Mouse (Mus musculus) layer of hippocampus, adult 2 months (tissue): ENCODE data around the gene Gm10203. TPM values are rescaled to one million over a fixed set of nuclear protein-coding genes. Genes with fewer than 3 reads are reported as not detected.

Source experiments
- DNase-seq, 2 experiments: peaks; one replicate each; pipeline ENCODE4 v3.0.0; 2022; ENCODE audit warnings: low spot score in 2 of 2
- H3K27ac ChIP-seq: fragments of 200-600 bp; 2 replicates; pipeline ENCODE4 v1.8.1; 2022
- H3K4me3 ChIP-seq: fragments of 200-600 bp; 2 replicates; pipeline ENCODE4 v1.8.1; 2022; ENCODE audit warnings: mild to moderate bottlenecking
- CTCF ChIP-seq: fragments of 200-600 bp; conservative IDR thresholded peaks from 2 replicates; pipeline ENCODE4 v1.8.1; 2022; ENCODE audit warnings: antibody characterized with exemption, mild to moderate bottlenecking, moderate library complexity
- total RNA-seq, 2 experiments: library from RNA; stranded (reverse); gene quantifications; 2 replicates each; pipeline ENCODE4 v1.2.3; 2021

Gm10203 gene
- total RNA-seq, 2 experiments from 2014 or later, result not detected

DNA sequence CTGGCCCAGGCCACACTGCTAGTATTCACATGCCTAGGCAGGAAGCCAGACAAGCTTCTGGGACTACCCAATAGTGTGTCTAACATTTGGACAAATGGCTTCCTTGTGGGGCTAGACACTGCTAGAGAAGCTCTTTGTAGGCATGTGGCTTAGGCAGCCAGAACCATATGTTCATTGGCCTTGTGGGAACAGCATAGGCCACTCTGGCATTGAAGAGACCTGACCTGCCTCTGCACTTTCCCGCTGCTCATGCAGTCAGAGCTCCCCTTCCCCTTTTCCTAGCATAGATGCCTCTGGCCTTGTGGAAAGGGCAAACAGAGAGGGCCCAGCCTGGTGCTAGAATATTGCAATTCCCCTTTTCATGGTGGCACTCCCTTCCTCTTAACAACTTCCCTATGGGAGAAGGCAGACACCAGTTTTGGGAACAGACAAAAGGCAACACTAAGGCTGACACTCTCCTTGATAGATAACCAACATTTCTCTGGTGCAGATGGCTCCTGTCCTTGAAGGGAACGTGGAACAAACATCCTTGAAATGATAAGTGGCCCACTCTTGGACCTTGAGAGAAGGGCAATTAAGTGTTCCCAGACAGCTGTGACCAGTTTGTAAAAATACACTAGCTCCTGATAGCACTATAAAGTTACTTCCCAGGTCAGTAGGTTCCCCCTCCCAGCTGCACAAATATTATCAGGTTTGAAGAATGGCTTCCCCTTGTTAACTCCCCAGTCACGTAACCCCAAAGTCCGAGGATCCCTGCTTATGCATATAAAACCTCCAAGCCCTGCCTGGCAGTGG, 44.1 kb downstream of the Gm10203 start:
- TF ChIP-seq CTCF, result no peak
- no peak overlapping the region for H3K4me3 ChIP-seq
- DNase-seq, result no peak
- no peak overlapping the region for H3K27ac ChIP-seq

DNA sequence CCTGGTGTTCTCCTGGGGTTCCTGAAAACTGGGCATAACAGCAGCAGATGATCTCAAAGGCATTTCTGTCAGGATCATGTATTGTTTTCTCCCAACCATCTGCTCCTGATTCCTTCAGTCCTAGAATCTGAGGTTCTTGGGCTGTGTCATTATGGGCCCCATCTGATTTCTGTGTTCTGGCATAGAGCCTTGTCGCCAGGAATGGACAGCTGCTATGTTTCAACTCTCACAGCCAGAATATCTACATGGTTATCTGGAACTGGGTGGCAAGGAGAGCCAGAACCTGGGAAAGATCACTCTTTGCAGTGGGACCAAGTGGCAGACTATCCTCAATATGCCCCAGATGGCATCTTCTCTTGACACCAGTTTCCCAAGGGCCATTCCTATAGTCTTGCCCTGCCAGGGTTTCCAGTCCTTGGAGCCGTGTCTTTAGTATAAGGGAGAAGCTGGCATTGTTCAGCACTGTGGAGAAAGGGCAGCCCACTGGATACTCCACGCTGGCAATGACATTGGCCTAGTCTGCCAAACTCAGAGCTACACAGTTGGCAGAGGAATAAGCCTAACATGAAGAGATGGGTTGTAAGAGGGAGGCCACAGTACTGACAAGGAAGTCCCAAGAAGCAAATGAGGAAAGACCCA, 45.1 kb downstream of the Gm10203 start:
- DNase-seq, result no peak
- Histone ChIP-seq H3K27ac (no peak overlapping the region), H3K4me3 (no peak overlapping the region)
- no peak for TF ChIP-seq CTCF

DNA sequence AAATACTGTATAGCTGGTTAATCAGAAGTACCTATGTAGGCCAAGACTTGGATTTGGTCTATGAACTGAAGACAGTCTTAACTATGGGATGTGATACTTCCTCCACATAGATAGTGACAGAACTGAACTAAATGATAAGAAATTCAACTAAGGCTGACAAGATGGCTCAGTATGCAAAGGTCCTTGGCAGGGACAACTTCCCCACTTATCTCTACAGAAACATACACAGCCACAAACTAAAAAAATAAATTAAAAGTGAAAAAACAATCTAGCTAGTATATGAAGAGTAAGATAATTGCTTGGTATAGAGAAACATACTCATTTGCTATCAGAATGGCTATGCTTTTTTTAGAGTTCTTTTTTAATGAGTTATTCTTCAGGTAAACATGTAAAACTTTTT, 49.1 kb downstream of the Gm10203 start:
- TF ChIP-seq CTCF, result no peak
- DNase-seq, result no peak
- no peak overlapping the region for H3K27ac ChIP-seq
- H3K4me3 ChIP-seq, result no peak overlapping the region

Other genes starting within 250 kb of the Gm10203 start
- 10 to 100 TPM in 1 of 2 experiments, 1 to 10 TPM in 1; 8.3 to 10.7 TPM for gene Caprin2, start 233.9 kb upstream of the Gm10203 start, total RNA-seq
- 1 to 10 TPM; 2.8 to 3.3 TPM for gene Sinhcaf, start 183.7 kb upstream of the Gm10203 start, total RNA-seq
- 10 to 100 TPM; 43.9 to 49.9 TPM for gene Dennd5b, start 28.5 kb upstream of the Gm10203 start, total RNA-seq
- 1 to 10 TPM; 2.8 to 2.9 TPM for gene Etfbkmt, start 9.7 kb downstream of the Gm10203 start, total RNA-seq
- gene Amn1, start 58.5 kb downstream of the Gm10203 start, total RNA-seq, result 10 to 100 TPM; 30.9 to 31.6 TPM
- 10 to 100 TPM; 19.2 to 21.2 TPM for gene Resf1, start 179.2 kb downstream of the Gm10203 start, total RNA-seq